In genomic region chr2:32859010-32859621, GRCm38 (mm10) we compare ENCODE assay signal across 8 mouse cellular contexts. TPM values are rescaled to one million over a fixed set of nuclear protein-coding genes. Genes with fewer than 3 reads are reported as not detected.
DNase-seq lines count a peak whose midpoint lies in the region; ATAC-seq lines count a peak whose summit lies in the region.

No protein-coding gene starts in this region.

- H3K4me3 ChIP-seq in midbrain, embryonic 14.5 days (replicated peaks; ENCODE audit: low read depth, low read length), result no peak overlapping the region

- H3K27ac ChIP-seq in midbrain, embryonic 14.5 days (replicated peaks; ENCODE audit: low read depth, low read length), result no peak overlapping the region

- no peak overlapping the region for H3K4me2 ChIP-seq in midbrain, embryonic 14.5 days (ENCODE audit: low read length)

- no peaks in the 10 kb centered on the region for H3K4me1 ChIP-seq in midbrain, embryonic 14.5 days (ENCODE audit: control insufficient read depth, insufficient read depth, low read length)

- no peaks in the 10 kb centered on the region for H3K27me3 ChIP-seq in midbrain, embryonic 14.5 days (ENCODE audit: control insufficient read depth, insufficient read depth, low read length)

- no peaks in the 10 kb centered on the region for H3K9me3 ChIP-seq in midbrain, embryonic 14.5 days (ENCODE audit: control insufficient read depth, low read length)

- WGBS in midbrain, embryonic 14.5 days, result 51% methylated on average over 10 of the region's 10 CpGs

- no peaks in the 10 kb centered on the region for H3K36me3 ChIP-seq in midbrain, embryonic 14.5 days (ENCODE audit: control insufficient read depth, insufficient read depth, low read length)

- peak; percentile 31; the same call in 1 of the 2 replicates for ATAC-seq in frontal cortex, adult (ENCODE audit: low TSS enrichment)
- peak; percentile 64 for ATAC-seq in granulocyte monocyte progenitor cell, adult 5-6 weeks (replicated peaks; ENCODE audit: poor library complexity, severe bottlenecking)
- ATAC-seq in midbrain, embryonic 14.5 days (ENCODE audit: low FRiP score, low TSS enrichment), result 0 out of 2 replicates have a peak, but pooled peaks have one; percentile 55

- no peak for DNase-seq in frontal cortex, postnatal 25 days (ENCODE audit: low spot score in 2 of 2)
- peak; percentile 83 for DNase-seq in CD4-positive, CD25-positive, alpha-beta regulatory T cell, adult 2 months (ENCODE audit: low read depth, low spot score)
- peak; percentile 65 for DNase-seq in cerebellum, adult 8-10 months
- DNase-seq in kidney, postnatal 10 days, result peak; percentile 84
- DNase-seq in midbrain, embryonic 14.5 days, result peak; percentile 86
- peak; percentile 89 for DNase-seq in thymus, postnatal 4 days

- no peak overlapping the region for H3K9ac ChIP-seq in midbrain, embryonic 14.5 days (replicated peaks; ENCODE audit: low read length)

RNA-seq across cellular contexts. Expression of gene Stxbp1, which starts 12.1 kb away (rescaled TPM):
- 3.5 and 6.3 TPM in 2 replicates for total RNA-seq in granulocyte monocyte progenitor cell, adult 5-6 weeks (2014; fragmentation: Nextera tagmentation)
- total RNA-seq in granulocyte monocyte progenitor cell, adult 5-6 weeks (2017), result 1.3 and 1.6 TPM in 2 replicates
- 240 and 245 TPM in 2 replicates for polyA plus RNA-seq in midbrain, embryonic 14.5 days (2014; fragmentation: Nextera tagmentation; extraction: Ambion mirVana)

RNA-seq across cellular contexts. Expression of gene Fam129b, which starts 16.8 kb away (rescaled TPM):
- total RNA-seq in granulocyte monocyte progenitor cell, adult 5-6 weeks (2014; fragmentation: Nextera tagmentation), result 7.9 and 20.5 TPM in 2 replicates
- total RNA-seq in granulocyte monocyte progenitor cell, adult 5-6 weeks (2017), result 6.2 and 9.6 TPM in 2 replicates
- polyA plus RNA-seq in midbrain, embryonic 14.5 days (2014; fragmentation: Nextera tagmentation; extraction: Ambion mirVana), result 13.6 and 19.8 TPM in 2 replicates

Comparison
In these comparisons a context has a peak if more than half of its experiments do, and no peak if none do; other contexts are left out.
1. DNase-seq: peak in CD4-positive, CD25-positive, alpha-beta regulatory T cell, adult 2 months (single experiment), cerebellum, adult 8-10 months (single experiment), kidney, postnatal 10 days (single experiment), midbrain, embryonic 14.5 days (single experiment) and thymus, postnatal 4 days (single experiment); none in frontal cortex, postnatal 25 days (0 of 2).
2. Peak in every context shown above with its lines, with median percentiles within 50 percentile points of each other: ATAC-seq.